Mouse (Mus musculus) intestine, embryonic 16.5 days (tissue): ENCODE measurements around the gene Ankrd33b. TPM values are rescaled to one million over a fixed set of nuclear protein-coding genes. Genes with fewer than 3 reads are reported as not detected.

Experiments
- ATAC-seq: fragments of 200-750 bp; cut with Nextera tagmentation; 2 replicates; pipeline ENCODE4 v1.8.0; 2017; ENCODE audit warnings: moderate TSS enrichment, moderate library complexity
- H3K27ac ChIP-seq: fragments of 300-500 bp; sonication (generic); 2 replicates; pipeline ENCODE4 v1.5.1; 2014; ENCODE audit warnings: mild to moderate bottlenecking, low read length
- H3K27me3 ChIP-seq: fragments of 300-500 bp; sonication (generic); replicated peaks from 2 replicates; pipeline ENCODE4 v1.6.1; 2014; ENCODE audit warnings: low read length, control low read depth, mixed read lengths; ENCODE audit not compliant: control insufficient read depth, insufficient read depth
- H3K36me3 ChIP-seq: fragments of 300-500 bp; sonication (generic); 2 replicates; pipeline ENCODE4 v1.6.1; 2014; ENCODE audit warnings: low read length, control low read depth; ENCODE audit not compliant: control insufficient read depth, insufficient read depth
- H3K4me1 ChIP-seq: fragments of 300-500 bp; sonication (generic); 2 replicates; pipeline ENCODE4 v1.6.1; 2014; ENCODE audit warnings: low read length, control low read depth, mixed read lengths; ENCODE audit not compliant: control insufficient read depth, insufficient read depth
- H3K4me2 ChIP-seq: fragments of 300-500 bp; sonication (generic); 2 replicates; pipeline ENCODE4 v1.6.1; 2014; ENCODE audit warnings: low read depth, low read length, control low read depth
- H3K4me3 ChIP-seq: fragments of 300-500 bp; sonication (generic); 2 replicates; pipeline ENCODE4 v1.5.1; 2014; ENCODE audit warnings: mild to moderate bottlenecking, low read length
- H3K9ac ChIP-seq: fragments of 300-500 bp; sonication (generic); 2 replicates; pipeline ENCODE4 v1.6.1; 2014; ENCODE audit warnings: low read depth, low read length
- H3K9me3 ChIP-seq: fragments of 300-500 bp; sonication (generic); 2 replicates; pipeline ENCODE4 v1.6.1; 2016; ENCODE audit warnings: low read length, control low read depth; ENCODE audit not compliant: control insufficient read depth
- WGBS: fragments of 180-500 bp; shearing (Covaris S2); extraction: QIAGEN DNeasy Blood & Tissue Kit; methylation state at CpG from one replicate; pipeline ENCODE4 v1.1.7; 2014; 5-methylcytosine and 5-hydroxymethylcytosine counted together
- polyA plus RNA-seq: library from polyadenylated mRNA; unstranded; fragments of >200 nt; fragmentation: Nextera tagmentation; extraction: Ambion mirVana; gene quantifications from 2 replicates; pipeline ENCODE4 v1.2.1, GENCODE M21; 2015

The Ankrd33b gene
- polyA plus RNA-seq: 0.07 and 0.76 TPM in 2 replicates

- Histone ChIP-seq H3K27me3 (peaks cover 45% of the 10 kb centered on the region), H3K4me1 (peaks cover 20% of the 10 kb centered on the region), H3K9ac (peak within 1 kb of the TSS; percentile 64), H3K4me2 (peak within 1 kb of the TSS; percentile 99), H3K36me3 (no peaks in the 10 kb centered on the region), H3K9me3 (no peaks in the 10 kb centered on the region), H3K27ac (no peak within 1 kb of the TSS), H3K4me3 (peak within 1 kb of the TSS; percentile 65)
- WGBS: under 1% methylated on average over 49 of the region's 49 CpGs
- peak; percentile 62 for ATAC-seq
Measured at GRCm38 (mm10) chr15:31367481-31368200, at the start of gene Ankrd33b. Gene Ankrd33b, minus strand, starts transcription at chr15:31367726.

GRCm38 (mm10) chr15:31415181-31415580 is 47.7 kb upstream of the Ankrd33b start:
- Histone ChIP-seq H3K9ac (no peak overlapping the region), H3K9me3 (no peaks in the 10 kb centered on the region), H3K4me3 (no peak overlapping the region), H3K27ac (no peak overlapping the region), H3K4me1 (no peaks in the 10 kb centered on the region), H3K4me2 (no peak overlapping the region), H3K36me3 (no peaks in the 10 kb centered on the region), H3K27me3 (no peaks in the 10 kb centered on the region)
- ATAC-seq: no peak
- 59% methylated on average over 4 of the region's 4 CpGs for WGBS

GRCm38 (mm10) chr15:31414179-31414898 is 46.8 kb upstream of the Ankrd33b start:
- no peaks in the 10 kb centered on the region for H3K27me3 ChIP-seq
- no peaks in the 10 kb centered on the region for H3K36me3 ChIP-seq
- H3K9me3 ChIP-seq: no peaks in the 10 kb centered on the region
- no peak overlapping the region for H3K27ac ChIP-seq
- H3K4me3 ChIP-seq: no peak overlapping the region
- 52% methylated on average over 6 of the region's 6 CpGs for WGBS
- H3K9ac ChIP-seq: no peak overlapping the region
- ATAC-seq: 0 out of 2 replicates have a peak, but pooled peaks have one; percentile 17
- H3K4me1 ChIP-seq: no peaks in the 10 kb centered on the region
- H3K4me2 ChIP-seq: no peak overlapping the region

GRCm38 (mm10) chr15:31413662-31414061 is 46.1 kb upstream of the Ankrd33b start:
- WGBS: 85% methylated on average over 6 of the region's 6 CpGs

GRCm38 (mm10) chr15:31412933-31413332 is 45.4 kb upstream of the Ankrd33b start:
- Histone ChIP-seq H3K4me1 (peaks cover under 1% of the 10 kb centered on the region; the same call in 1 of the 2 replicates), H3K27me3 (no peaks in the 10 kb centered on the region), H3K4me3 (no peak overlapping the region), H3K4me2 (no peak overlapping the region), H3K36me3 (no peaks in the 10 kb centered on the region), H3K9ac (no peak overlapping the region), H3K9me3 (no peaks in the 10 kb centered on the region), H3K27ac (no peak overlapping the region)
- no peak for ATAC-seq
- 40% methylated on average over 3 of the region's 3 CpGs for WGBS

More at GRCm38 (mm10) chr15:31413662-31414061, 46.1 kb upstream of the Ankrd33b start:
- H3K27me3 ChIP-seq: no peaks in the 10 kb centered on the region
- no peak for ATAC-seq
- no peak overlapping the region for H3K4me2 ChIP-seq
- H3K9me3 ChIP-seq: no peaks in the 10 kb centered on the region
- H3K4me3 ChIP-seq: no peak overlapping the region
- no peaks in the 10 kb centered on the region for H3K4me1 ChIP-seq
- no peaks in the 10 kb centered on the region for H3K36me3 ChIP-seq
- H3K9ac ChIP-seq: no peak overlapping the region
- H3K27ac ChIP-seq: no peak overlapping the region

GRCm38 (mm10) chr15:31412436-31412835 is 44.9 kb upstream of the Ankrd33b start:
- no peak for ATAC-seq
- H3K4me2 ChIP-seq: no peak overlapping the region
- 80% methylated on average over 6 of the region's 6 CpGs for WGBS

GRCm38 (mm10) chr15:31407490-31407889 is 40.0 kb upstream of the Ankrd33b start:
- ATAC-seq: peak; percentile 92
- H3K9me3 ChIP-seq: no peaks in the 10 kb centered on the region
- no peaks in the 10 kb centered on the region for H3K27me3 ChIP-seq
- H3K4me1 ChIP-seq: peaks cover 11% of the 10 kb centered on the region
- no peaks in the 10 kb centered on the region for H3K36me3 ChIP-seq
- H3K9ac ChIP-seq: no peak overlapping the region
- no peak overlapping the region for H3K4me3 ChIP-seq
- H3K27ac ChIP-seq: no peak overlapping the region
- no peak overlapping the region for H3K4me2 ChIP-seq
- 43% methylated on average over 4 of the region's 4 CpGs for WGBS

More at GRCm38 (mm10) chr15:31412436-31412835, 44.9 kb upstream of the Ankrd33b start:
- H3K4me1 ChIP-seq: peaks cover 6% of the 10 kb centered on the region
- H3K27ac ChIP-seq: no peak overlapping the region
- no peak overlapping the region for H3K9ac ChIP-seq
- H3K4me3 ChIP-seq: no peak overlapping the region
- no peaks in the 10 kb centered on the region for H3K27me3 ChIP-seq
- no peaks in the 10 kb centered on the region for H3K36me3 ChIP-seq
- no peaks in the 10 kb centered on the region for H3K9me3 ChIP-seq

GRCm38 (mm10) chr15:31406881-31407280 is 39.4 kb upstream of the Ankrd33b start:
- Histone ChIP-seq H3K27ac (no peak overlapping the region), H3K36me3 (no peaks in the 10 kb centered on the region), H3K4me1 (peaks cover 11% of the 10 kb centered on the region), H3K9me3 (no peaks in the 10 kb centered on the region), H3K9ac (no peak overlapping the region), H3K27me3 (no peaks in the 10 kb centered on the region), H3K4me2 (no peak overlapping the region), H3K4me3 (no peak overlapping the region)
- ATAC-seq: no peak; the same call in 1 of the 2 replicates
- WGBS: 75% methylated on average over 5 of the region's 5 CpGs

- no peak overlapping the region for H3K4me3 ChIP-seq
- H3K9me3 ChIP-seq: no peaks in the 10 kb centered on the region
- H3K9ac ChIP-seq: no peak overlapping the region
- peaks cover 11% of the 10 kb centered on the region for H3K4me1 ChIP-seq
- no peak overlapping the region for H3K27ac ChIP-seq
- WGBS: 90% methylated on average over 8 of the region's 8 CpGs
- H3K36me3 ChIP-seq: no peaks in the 10 kb centered on the region
- ATAC-seq: no peak
- no peak overlapping the region for H3K4me2 ChIP-seq
- H3K27me3 ChIP-seq: no peaks in the 10 kb centered on the region
Measured at GRCm38 (mm10) chr15:31404346-31404745, 36.8 kb upstream of the Ankrd33b start.
